Mouse (Mus musculus): Measurements from ENCODE around the gene Gm8127. TPM values are rescaled to one million over a fixed set of nuclear protein-coding genes. Genes with fewer than 3 reads are reported as not detected.
"Not testable (repeated sequence)": the region's sequence is repeated elsewhere in the genome, so short reads cannot be mapped to it uniquely, and the experiment has no call there.

The Gm8127 gene
- polyA plus RNA-seq, 1 experiment from 2014 or later, result not detected

DNA sequence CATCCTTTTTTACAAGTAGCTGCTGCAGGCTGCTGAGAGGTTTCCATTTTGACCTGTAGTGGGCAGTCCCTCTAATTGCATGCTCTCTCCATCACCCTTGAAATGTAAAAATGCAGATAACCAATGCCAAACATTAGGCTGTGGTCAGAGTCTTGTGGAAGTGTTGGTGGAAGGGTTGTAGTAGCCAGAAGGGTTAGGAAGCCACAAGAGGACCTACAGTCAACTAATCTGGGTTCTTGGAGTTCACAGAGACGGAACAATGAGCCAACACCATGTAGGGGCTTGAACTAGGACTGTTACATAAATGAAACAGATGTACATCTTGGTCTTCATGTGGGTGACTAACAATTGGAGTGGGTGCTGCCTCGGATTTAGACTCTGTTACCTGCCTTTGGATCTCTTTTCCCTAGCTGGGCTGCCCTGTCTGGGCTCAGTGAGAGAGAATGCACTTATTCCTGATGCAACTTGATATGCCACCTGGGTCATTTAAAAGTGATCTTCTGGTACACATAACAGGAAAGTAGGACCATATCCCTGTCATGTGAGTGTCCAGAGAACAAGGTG lies 25.0 kb downstream of the Gm8127 start:
- H3K9ac ChIP-seq (replicated peaks); H3K27ac ChIP-seq (replicated peaks); H3K9me3 ChIP-seq (replicated peaks); H3K4me1 ChIP-seq; ATAC-seq (ENCODE audit: low FRiP score); H3K4me2 ChIP-seq; H3K27me3 ChIP-seq (replicated peaks); H3K4me3 ChIP-seq (replicated peaks); H3K36me3 ChIP-seq: not testable (repeated sequence)
- 64% methylated on average over 2 of the region's 2 CpGs for WGBS

DNA sequence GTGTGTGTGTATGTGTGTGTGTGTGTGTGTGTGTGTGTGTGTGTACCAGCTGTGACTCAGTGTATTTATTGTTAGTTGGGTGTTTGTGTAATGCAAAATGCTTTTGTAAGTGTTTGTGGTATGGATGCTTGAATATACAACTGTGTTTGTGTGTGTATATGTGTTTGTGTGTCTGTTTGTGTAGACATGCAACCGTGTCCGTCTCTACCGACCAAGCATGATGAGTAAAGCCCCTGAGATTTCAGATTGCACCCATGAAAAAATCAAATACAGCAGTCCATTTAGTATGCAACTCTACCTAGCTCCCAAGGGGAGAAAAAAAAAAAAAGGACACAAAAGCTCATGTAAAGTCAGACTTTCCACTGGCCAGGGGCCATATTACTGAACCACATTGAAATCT lies 30.2 kb downstream of the Gm8127 start:
- H3K27ac ChIP-seq (replicated peaks); H3K36me3 ChIP-seq; H3K4me2 ChIP-seq; H3K9me3 ChIP-seq (replicated peaks); H3K4me1 ChIP-seq; H3K27me3 ChIP-seq (replicated peaks); ATAC-seq (ENCODE audit: low FRiP score); H3K9ac ChIP-seq (replicated peaks); H3K4me3 ChIP-seq (replicated peaks): not testable (repeated sequence)
- WGBS, result 85% methylated on average over 3 of the region's 3 CpGs

DNA sequence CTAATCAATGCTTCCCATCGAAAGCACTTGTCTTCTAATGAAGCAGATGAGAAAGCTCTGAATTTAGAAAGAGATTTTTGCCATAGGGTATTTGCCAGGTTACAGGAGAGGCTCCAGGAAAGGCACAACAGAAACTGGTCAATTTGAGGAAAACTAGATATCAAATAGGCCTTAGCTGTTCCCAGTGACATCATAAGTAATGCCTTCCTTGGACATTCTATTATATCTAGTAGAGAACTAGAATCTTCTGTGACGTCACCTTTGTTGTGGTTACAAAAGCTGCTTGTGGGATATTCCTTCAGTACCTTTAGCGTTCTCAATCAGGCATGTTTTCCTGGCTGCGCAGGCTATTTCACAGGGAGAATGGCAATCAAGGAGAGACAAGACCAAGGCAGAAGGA lies 35.3 kb downstream of the Gm8127 start, which contains the start of gene Gm8126:
Gene Gm8126, plus strand, starts transcription at position 301 of the 400 bp plus-strand sequence.
- not testable (repeated sequence) for H3K27ac ChIP-seq (replicated peaks); ATAC-seq (ENCODE audit: low FRiP score); H3K4me1 ChIP-seq; H3K9me3 ChIP-seq (replicated peaks); H3K4me2 ChIP-seq; H3K27me3 ChIP-seq (replicated peaks); H3K4me3 ChIP-seq (replicated peaks); H3K9ac ChIP-seq (replicated peaks); H3K36me3 ChIP-seq
- 98% methylated on average over 2 of the region's 4 CpGs for WGBS

DNA sequence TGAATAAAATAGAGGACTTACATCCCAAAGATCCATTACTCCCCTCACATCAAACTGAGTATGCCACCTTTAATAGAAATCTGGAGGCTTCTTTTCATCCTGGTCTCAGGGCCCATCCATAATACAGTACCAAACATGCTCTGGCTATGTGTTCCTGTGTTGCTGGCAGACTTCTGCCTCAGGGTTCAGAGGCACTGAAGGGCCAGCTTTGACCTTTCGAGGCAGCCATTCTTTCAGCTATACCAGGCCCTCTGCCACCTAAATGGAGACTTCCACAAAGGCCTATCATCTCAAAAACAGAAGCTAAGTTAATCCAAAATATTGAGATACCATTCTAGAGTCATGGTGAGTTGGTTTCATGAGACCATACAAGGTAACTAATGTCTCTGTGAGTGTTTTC lies 37.1 kb downstream of the Gm8127 start:
- not testable (repeated sequence) for H3K4me2 ChIP-seq; ATAC-seq (ENCODE audit: low FRiP score); H3K36me3 ChIP-seq; H3K27ac ChIP-seq (replicated peaks); H3K27me3 ChIP-seq (replicated peaks); H3K4me3 ChIP-seq (replicated peaks); H3K9ac ChIP-seq (replicated peaks); H3K9me3 ChIP-seq (replicated peaks); H3K4me1 ChIP-seq
- 74% methylated on average over 1 of the region's 1 CpGs for WGBS

GRCm38 (mm10) chr14:43250549-43251253 lies 42.9 kb downstream of the Gm8127 start:
- 41% methylated on average over 5 of the region's 6 CpGs for WGBS
- H3K9me3 ChIP-seq (replicated peaks); H3K27ac ChIP-seq (replicated peaks); H3K4me1 ChIP-seq; H3K27me3 ChIP-seq (replicated peaks); H3K36me3 ChIP-seq; H3K9ac ChIP-seq (replicated peaks); H3K4me2 ChIP-seq; H3K4me3 ChIP-seq (replicated peaks); ATAC-seq (ENCODE audit: low FRiP score): not testable (repeated sequence)

- not testable (repeated sequence) for H3K27ac ChIP-seq (replicated peaks); H3K4me3 ChIP-seq (replicated peaks); H3K27me3 ChIP-seq (replicated peaks); H3K9ac ChIP-seq (replicated peaks); ATAC-seq (ENCODE audit: low FRiP score); H3K36me3 ChIP-seq; H3K4me2 ChIP-seq; H3K4me1 ChIP-seq; H3K9me3 ChIP-seq (replicated peaks)
- 23% methylated on average over 10 of the region's 12 CpGs for WGBS
These were observed 43.9 kb downstream of the Gm8127 start for GRCm38 (mm10) chr14:43249611-43250170.

Other genes with a start within 250 kb of the Gm8127 start
- not detected in 2 replicates for gene Gm8094, start 217.2 kb downstream of the Gm8127 start, polyA plus RNA-seq (2015; fragmentation: Nextera tagmentation; extraction: Ambion mirVana)
- 0.20 TPM in 1 of 2 replicates, not detected in the other for gene Gm8104, start 193.2 kb downstream of the Gm8127 start, polyA plus RNA-seq (2015; fragmentation: Nextera tagmentation; extraction: Ambion mirVana)
- 0.15 TPM in 1 of 2 replicates, not detected in the other for gene Gm7233, start 114.0 kb downstream of the Gm8127 start, polyA plus RNA-seq (2015; fragmentation: Nextera tagmentation; extraction: Ambion mirVana)
- gene Gm8122, start 58.5 kb downstream of the Gm8127 start, polyA plus RNA-seq (2015; fragmentation: Nextera tagmentation; extraction: Ambion mirVana), result not detected in 2 replicates
- gene Gm8126, start 35.2 kb downstream of the Gm8127 start, polyA plus RNA-seq (2015; fragmentation: Nextera tagmentation; extraction: Ambion mirVana), result not detected in 2 replicates
- gene Gm9732, start 18.8 kb downstream of the Gm8127 start, polyA plus RNA-seq (2015; fragmentation: Nextera tagmentation; extraction: Ambion mirVana), result not detected in 2 replicates
- gene 1700001F09Rik, start 54.0 kb upstream of the Gm8127 start, polyA plus RNA-seq (2015; fragmentation: Nextera tagmentation; extraction: Ambion mirVana), result 0.20 TPM in 1 of 2 replicates, not detected in the other
- not detected in 2 replicates for gene Gm8138, start 122.5 kb upstream of the Gm8127 start, polyA plus RNA-seq (2015; fragmentation: Nextera tagmentation; extraction: Ambion mirVana)
- not detected in 2 replicates for gene Gm5799, start 249.7 kb upstream of the Gm8127 start, polyA plus RNA-seq (2015; fragmentation: Nextera tagmentation; extraction: Ambion mirVana)